Mouse (Mus musculus) megakaryocyte, embryonic 14.5 days (primary cell): Measurements from ENCODE around the gene Cavin2.

Experiments
- FLI1 ChIP-seq: IDR thresholded peaks from 2 replicates; pipeline ENCODE4 v1.6.1; 2012; ENCODE audit warnings: low read length, inconsistent platforms, mixed read lengths
- GATA1 ChIP-seq: IDR thresholded peaks from 3 replicates; pipeline ENCODE4 v1.6.1; 2012; ENCODE audit warnings: mixed read lengths, low read length, inconsistent platforms, borderline replicate concordance

DNA sequence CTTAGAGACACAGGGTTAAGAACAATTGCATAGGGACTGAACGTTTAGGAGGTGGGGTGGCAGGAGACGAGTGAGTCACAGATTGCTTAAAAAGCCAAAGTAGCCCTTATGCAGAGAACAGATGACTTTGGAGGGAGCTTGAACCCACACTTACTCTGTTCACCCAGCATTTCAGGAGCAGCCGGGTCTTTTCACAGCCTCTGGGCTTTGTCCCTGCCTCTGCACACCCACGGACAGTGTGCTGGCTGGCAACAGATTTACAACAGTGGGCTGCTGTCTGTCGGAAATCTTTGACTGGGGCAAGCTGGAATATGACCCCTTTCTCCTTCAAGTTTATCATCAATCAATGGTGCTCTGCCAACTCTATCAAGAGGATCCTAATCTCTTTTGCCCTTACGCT is 44.1 kb downstream of the Cavin2 start:
- no peak for TF ChIP-seq GATA1
- no peak for TF ChIP-seq FLI1
